Mouse (Mus musculus): ENCODE data around the gene Babam2. TPM values are rescaled to one million over a fixed set of nuclear protein-coding genes. Genes with fewer than 3 reads are reported as not detected.

The Babam2 gene
- polyA plus RNA-seq, 1 experiment from 2014 or later, result 33.5 TPM

GRCm38 (mm10) chr5:32001771-32002170 lies 304.3 kb downstream of the Babam2 start:
- no peaks in the 10 kb centered on the region for H3K9me3 ChIP-seq (ENCODE audit: control insufficient read depth, low read length)
- H3K36me3 ChIP-seq (ENCODE audit: control insufficient read depth, insufficient read depth, low read length), result no peaks in the 10 kb centered on the region
- H3K27me3 ChIP-seq (ENCODE audit: control insufficient read depth, insufficient read depth, low read length), result no peaks in the 10 kb centered on the region
- no peak overlapping the region for H3K4me3 ChIP-seq (replicated peaks; ENCODE audit: low read depth, low read length)
- H3K9ac ChIP-seq (replicated peaks; ENCODE audit: low read length), result no peak overlapping the region
- ATAC-seq (ENCODE audit: low FRiP score, low TSS enrichment) (no peak), DNase-seq (no peak)
- H3K4me2 ChIP-seq (ENCODE audit: low read length), result no peak overlapping the region
- no peaks in the 10 kb centered on the region for H3K4me1 ChIP-seq (ENCODE audit: control insufficient read depth, insufficient read depth, low read length)
- no peak overlapping the region for H3K27ac ChIP-seq (replicated peaks; ENCODE audit: low read depth, low read length)
- 76% methylated on average over 3 of the region's 3 CpGs for WGBS

- H3K27ac ChIP-seq (replicated peaks; ENCODE audit: low read depth, low read length), result no peak overlapping the region
- no peak overlapping the region for H3K4me3 ChIP-seq (replicated peaks; ENCODE audit: low read depth, low read length)
- 81% methylated on average over 3 of the region's 3 CpGs for WGBS
- DNase-seq (no peak), ATAC-seq (ENCODE audit: low FRiP score, low TSS enrichment) (no peak)
- no peaks in the 10 kb centered on the region for H3K36me3 ChIP-seq (ENCODE audit: control insufficient read depth, insufficient read depth, low read length)
- no peak overlapping the region for H3K4me2 ChIP-seq (ENCODE audit: low read length)
- no peaks in the 10 kb centered on the region for H3K27me3 ChIP-seq (ENCODE audit: control insufficient read depth, insufficient read depth, low read length)
- H3K9ac ChIP-seq (replicated peaks; ENCODE audit: low read length), result no peak overlapping the region
- H3K4me1 ChIP-seq (ENCODE audit: control insufficient read depth, insufficient read depth, low read length), result no peaks in the 10 kb centered on the region
- no peaks in the 10 kb centered on the region for H3K9me3 ChIP-seq (ENCODE audit: control insufficient read depth, low read length)
Observed at GRCm38 (mm10) chr5:32008401-32008800, 310.9 kb downstream of the Babam2 start.

DNA sequence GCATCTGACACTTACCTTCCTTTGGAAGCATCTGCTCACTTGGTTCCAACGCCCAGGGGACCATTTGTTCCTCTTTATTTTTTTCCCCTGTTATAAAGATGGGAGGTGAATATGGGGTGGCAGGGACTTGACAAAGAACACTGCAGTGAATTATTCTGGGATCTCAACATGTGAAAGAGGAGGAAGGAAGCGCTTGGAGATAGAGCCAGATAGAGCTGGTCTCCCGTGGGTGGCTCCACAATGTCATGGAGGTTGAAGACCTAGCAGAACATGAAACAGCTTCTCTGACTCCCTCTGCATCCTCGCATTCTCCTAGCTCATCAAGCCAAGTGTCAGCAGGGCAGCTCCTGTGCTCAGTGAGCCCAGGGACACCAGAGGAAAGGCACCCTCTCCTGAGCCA lies 312.6 kb downstream of the Babam2 start:
- Histone ChIP-seq H3K9ac (replicated peaks; ENCODE audit: low read length) (no peak overlapping the region), H3K27ac (replicated peaks; ENCODE audit: low read depth, low read length) (no peak overlapping the region), H3K4me2 (ENCODE audit: low read length) (no peak overlapping the region), H3K36me3 (ENCODE audit: control insufficient read depth, insufficient read depth, low read length) (no peaks in the 10 kb centered on the region), H3K4me3 (replicated peaks; ENCODE audit: low read depth, low read length) (no peak overlapping the region), H3K27me3 (ENCODE audit: control insufficient read depth, insufficient read depth, low read length) (no peaks in the 10 kb centered on the region), H3K9me3 (ENCODE audit: control insufficient read depth, low read length) (no peaks in the 10 kb centered on the region), H3K4me1 (ENCODE audit: control insufficient read depth, insufficient read depth, low read length) (no peaks in the 10 kb centered on the region)
- DNase-seq (no peak), ATAC-seq (ENCODE audit: low FRiP score, low TSS enrichment) (no peak)
- 93% methylated on average over 4 of the region's 4 CpGs for WGBS

DNA sequence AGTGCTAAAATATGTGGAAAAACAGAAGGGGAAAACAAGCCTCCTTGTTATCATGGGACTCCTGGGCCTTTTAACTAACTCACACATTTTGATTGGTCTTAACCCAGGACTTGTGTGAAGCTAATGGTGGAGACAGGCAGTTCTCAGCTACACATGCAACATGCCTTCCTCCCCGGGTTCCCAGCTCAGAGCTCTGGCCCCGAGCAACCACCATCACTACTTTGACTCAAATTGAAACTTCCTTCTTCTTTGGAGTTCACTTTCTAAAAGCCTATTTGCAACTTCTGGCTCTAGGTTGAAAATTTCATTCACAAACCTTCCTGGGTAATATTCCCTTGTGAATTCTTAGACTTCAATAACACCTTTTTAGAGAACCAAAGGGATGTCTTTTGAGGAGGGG lies 315.6 kb downstream of the Babam2 start:
- Histone ChIP-seq H3K4me3 (replicated peaks; ENCODE audit: low read depth, low read length) (no peak overlapping the region), H3K4me1 (ENCODE audit: control insufficient read depth, insufficient read depth, low read length) (no peaks in the 10 kb centered on the region), H3K27me3 (ENCODE audit: control insufficient read depth, insufficient read depth, low read length) (no peaks in the 10 kb centered on the region), H3K36me3 (ENCODE audit: control insufficient read depth, insufficient read depth, low read length) (no peaks in the 10 kb centered on the region), H3K4me2 (ENCODE audit: low read length) (no peak overlapping the region), H3K9ac (replicated peaks; ENCODE audit: low read length) (no peak overlapping the region), H3K27ac (replicated peaks; ENCODE audit: low read depth, low read length) (no peak overlapping the region), H3K9me3 (ENCODE audit: control insufficient read depth, low read length) (no peaks in the 10 kb centered on the region)
- WGBS, result 88% methylated on average over 2 of the region's 2 CpGs
- no peak for DNase-seq
- no peak for ATAC-seq (ENCODE audit: low FRiP score, low TSS enrichment)

GRCm38 (mm10) chr5:32014786-32015185 lies 317.3 kb downstream of the Babam2 start:
- Histone ChIP-seq H3K9me3 (ENCODE audit: control insufficient read depth, low read length) (no peaks in the 10 kb centered on the region), H3K27me3 (ENCODE audit: control insufficient read depth, insufficient read depth, low read length) (no peaks in the 10 kb centered on the region), H3K4me1 (ENCODE audit: control insufficient read depth, insufficient read depth, low read length) (no peaks in the 10 kb centered on the region), H3K4me2 (ENCODE audit: low read length) (no peak overlapping the region), H3K27ac (replicated peaks; ENCODE audit: low read depth, low read length) (no peak overlapping the region), H3K9ac (replicated peaks; ENCODE audit: low read length) (no peak overlapping the region), H3K4me3 (replicated peaks; ENCODE audit: low read depth, low read length) (no peak overlapping the region), H3K36me3 (ENCODE audit: control insufficient read depth, insufficient read depth, low read length) (no peaks in the 10 kb centered on the region)
- ATAC-seq (ENCODE audit: low FRiP score, low TSS enrichment) (no peak), DNase-seq (no peak)
- 93% methylated on average over 7 of the region's 7 CpGs for WGBS

DNA sequence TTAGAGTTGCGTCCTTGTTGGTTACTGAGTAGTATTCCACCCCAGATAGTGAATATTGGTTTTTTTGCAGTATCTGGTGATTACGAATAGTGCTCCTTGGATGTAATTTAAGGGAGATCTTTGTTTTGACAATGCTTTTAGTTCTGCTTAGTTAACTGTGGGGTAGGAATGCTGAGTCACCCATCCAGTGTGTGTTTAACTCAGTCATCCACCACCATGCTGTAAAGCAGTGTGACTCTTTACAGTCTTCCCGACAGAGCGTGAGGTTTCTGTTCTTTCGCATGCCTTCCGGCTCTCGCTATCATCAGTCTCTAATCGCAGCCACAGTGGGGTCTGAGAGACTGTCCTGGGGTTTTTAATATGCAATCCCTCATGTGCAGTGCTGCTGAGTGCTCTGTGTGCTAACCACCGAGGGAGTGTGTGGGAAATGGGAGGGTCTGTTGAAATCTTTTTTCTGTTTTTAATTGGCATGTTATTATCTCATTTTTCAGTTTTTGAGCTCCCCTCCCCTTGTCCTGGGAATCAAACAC lies 318.5 kb downstream of the Babam2 start:
- WGBS, result 81% methylated on average over 9 of the region's 9 CpGs

GRCm38 (mm10) chr5:32017686-32018085 lies 320.2 kb downstream of the Babam2 start:
- Histone ChIP-seq H3K27ac (replicated peaks; ENCODE audit: low read depth, low read length) (no peak overlapping the region), H3K4me3 (replicated peaks; ENCODE audit: low read depth, low read length) (no peak overlapping the region), H3K4me2 (ENCODE audit: low read length) (no peak overlapping the region), H3K9me3 (ENCODE audit: control insufficient read depth, low read length) (no peaks in the 10 kb centered on the region), H3K36me3 (ENCODE audit: control insufficient read depth, insufficient read depth, low read length) (no peaks in the 10 kb centered on the region), H3K27me3 (ENCODE audit: control insufficient read depth, insufficient read depth, low read length) (no peaks in the 10 kb centered on the region), H3K4me1 (ENCODE audit: control insufficient read depth, insufficient read depth, low read length) (no peaks in the 10 kb centered on the region), H3K9ac (replicated peaks; ENCODE audit: low read length) (no peak overlapping the region)
- ATAC-seq (ENCODE audit: low FRiP score, low TSS enrichment), result no peak
- no peak for DNase-seq
- 88% methylated on average over 3 of the region's 3 CpGs for WGBS

More for the DNA sequence above, 318.5 kb downstream of the Babam2 start:
- H3K9ac ChIP-seq (replicated peaks; ENCODE audit: low read length), result no peak overlapping the region
- H3K4me2 ChIP-seq (ENCODE audit: low read length), result no peak overlapping the region
- H3K4me1 ChIP-seq (ENCODE audit: control insufficient read depth, insufficient read depth, low read length), result no peaks in the 10 kb centered on the region
- H3K27me3 ChIP-seq (ENCODE audit: control insufficient read depth, insufficient read depth, low read length), result no peaks in the 10 kb centered on the region
- DNase-seq (no peak), ATAC-seq (ENCODE audit: low FRiP score, low TSS enrichment) (no peak)
- no peaks in the 10 kb centered on the region for H3K36me3 ChIP-seq (ENCODE audit: control insufficient read depth, insufficient read depth, low read length)
- no peak overlapping the region for H3K27ac ChIP-seq (replicated peaks; ENCODE audit: low read depth, low read length)
- no peaks in the 10 kb centered on the region for H3K9me3 ChIP-seq (ENCODE audit: control insufficient read depth, low read length)
- no peak overlapping the region for H3K4me3 ChIP-seq (replicated peaks; ENCODE audit: low read depth, low read length)

DNA sequence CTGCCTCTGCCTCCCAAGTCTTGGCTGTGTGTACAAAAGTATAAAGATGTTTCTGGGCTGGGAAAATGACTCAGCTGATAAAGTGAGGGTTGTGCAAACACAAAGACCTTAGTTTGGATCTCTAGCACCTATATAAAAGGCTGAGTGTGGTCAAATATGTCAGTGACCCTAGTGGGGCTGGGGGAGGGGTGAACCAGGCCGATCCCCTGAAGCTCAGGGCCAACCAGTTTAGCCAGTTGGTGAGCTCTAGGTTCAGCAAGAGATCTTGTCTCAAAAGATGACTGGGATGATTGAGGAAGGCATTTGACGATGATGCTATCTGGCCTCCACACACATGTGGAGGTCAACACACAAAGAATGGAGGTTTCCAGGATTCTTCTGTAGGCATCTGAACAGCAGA lies 320.8 kb downstream of the Babam2 start:
- Histone ChIP-seq H3K4me2 (ENCODE audit: low read length) (no peak overlapping the region), H3K27me3 (ENCODE audit: control insufficient read depth, insufficient read depth, low read length) (no peaks in the 10 kb centered on the region), H3K9me3 (ENCODE audit: control insufficient read depth, low read length) (no peaks in the 10 kb centered on the region), H3K4me3 (replicated peaks; ENCODE audit: low read depth, low read length) (no peak overlapping the region), H3K9ac (replicated peaks; ENCODE audit: low read length) (no peak overlapping the region), H3K36me3 (ENCODE audit: control insufficient read depth, insufficient read depth, low read length) (no peaks in the 10 kb centered on the region), H3K4me1 (ENCODE audit: control insufficient read depth, insufficient read depth, low read length) (no peaks in the 10 kb centered on the region), H3K27ac (replicated peaks; ENCODE audit: low read depth, low read length) (no peak overlapping the region)
- no peak for ATAC-seq (ENCODE audit: low FRiP score, low TSS enrichment)
- 95% methylated on average over 2 of the region's 2 CpGs for WGBS
- DNase-seq, result no peak

- H3K9ac ChIP-seq (replicated peaks; ENCODE audit: low read length), result no peak overlapping the region
- H3K27ac ChIP-seq (replicated peaks; ENCODE audit: low read depth, low read length), result no peak overlapping the region
- H3K27me3 ChIP-seq (ENCODE audit: control insufficient read depth, insufficient read depth, low read length), result no peaks in the 10 kb centered on the region
- DNase-seq (no peak), ATAC-seq (ENCODE audit: low FRiP score, low TSS enrichment) (no peak)
- whole genome bisulfite sequencing, result 92% methylated on average over 3 of the region's 3 CpGs
- no peak overlapping the region for H3K4me2 ChIP-seq (ENCODE audit: low read length)
- no peaks in the 10 kb centered on the region for H3K36me3 ChIP-seq (ENCODE audit: control insufficient read depth, insufficient read depth, low read length)
- no peak overlapping the region for H3K4me3 ChIP-seq (replicated peaks; ENCODE audit: low read depth, low read length)
- H3K9me3 ChIP-seq (ENCODE audit: control insufficient read depth, low read length), result no peaks in the 10 kb centered on the region
- H3K4me1 ChIP-seq (ENCODE audit: control insufficient read depth, insufficient read depth, low read length), result no peaks in the 10 kb centered on the region
Observed at GRCm38 (mm10) chr5:32029834-32030433, 332.4 kb downstream of the Babam2 start.

Measured in midbrain, embryonic 14.5 days (tissue).